Mouse (Mus musculus): ENCODE data around the gene Cep112. TPM values are rescaled to one million over a fixed set of nuclear protein-coding genes. Genes with fewer than 3 reads are reported as not detected.

Cep112 gene
- polyA plus RNA-seq, 1 experiment from 2014 or later = 14.6 TPM

GRCm38 (mm10) chr11:108396076-108396829, 28.7 kb upstream of the Cep112 start:
- Histone ChIP-seq H3K27me3 (replicated peaks; ENCODE audit: control insufficient read depth, insufficient read depth, low read length) (no peaks in the 10 kb centered on the region), H3K9me3 (replicated peaks; ENCODE audit: control insufficient read depth, low read length) (no peaks in the 10 kb centered on the region), H3K4me1 (ENCODE audit: control insufficient read depth, insufficient read depth, low read length) (no peaks in the 10 kb centered on the region), H3K4me2 (ENCODE audit: low read length) (no peak overlapping the region), H3K4me3 (ENCODE audit: low read depth, low read length) (no peak overlapping the region), H3K36me3 (ENCODE audit: control insufficient read depth, insufficient read depth, low read length) (no peaks in the 10 kb centered on the region), H3K27ac (ENCODE audit: low read depth, low read length) (no peak overlapping the region), H3K9ac (ENCODE audit: low read length) (no peak overlapping the region)
- 95% methylated on average over 7 of the region's 7 CpGs for WGBS
- DNase-seq (ENCODE audit: low spot score) (no peak), ATAC-seq (no peak)

- peaks cover 4% of the 10 kb centered on the region; the same call in 1 of the 2 replicates for H3K4me1 ChIP-seq (ENCODE audit: control insufficient read depth, insufficient read depth, low read length)
- no peaks in the 10 kb centered on the region for H3K9me3 ChIP-seq (replicated peaks; ENCODE audit: control insufficient read depth, low read length)
- H3K4me3 ChIP-seq (ENCODE audit: low read depth, low read length) = no peak overlapping the region
- H3K27ac ChIP-seq (ENCODE audit: low read depth, low read length) = peak overlapping the region; percentile 46; the same call in 1 of the 2 replicates
- no peak overlapping the region; the same call in 1 of the 2 replicates for H3K9ac ChIP-seq (ENCODE audit: low read length)
- no peaks in the 10 kb centered on the region for H3K27me3 ChIP-seq (replicated peaks; ENCODE audit: control insufficient read depth, insufficient read depth, low read length)
- WGBS = 25% methylated on average over 7 of the region's 9 CpGs
- H3K36me3 ChIP-seq (ENCODE audit: control insufficient read depth, insufficient read depth, low read length) = no peaks in the 10 kb centered on the region
- peak; percentile 82 for ATAC-seq
- peak; percentile 68 for DNase-seq (ENCODE audit: low spot score)
- no peak overlapping the region for H3K4me2 ChIP-seq (ENCODE audit: low read length)
Measured at GRCm38 (mm10) chr11:108409876-108410644, 14.9 kb upstream of the Cep112 start.

GRCm38 (mm10) chr11:108416360-108416759, 8.6 kb upstream of the Cep112 start:
- DNase-seq (ENCODE audit: low spot score) = no peak
- Histone ChIP-seq H3K9ac (ENCODE audit: low read length) (no peak overlapping the region), H3K4me3 (ENCODE audit: low read depth, low read length) (no peak overlapping the region), H3K27me3 (replicated peaks; ENCODE audit: control insufficient read depth, insufficient read depth, low read length) (no peaks in the 10 kb centered on the region), H3K36me3 (ENCODE audit: control insufficient read depth, insufficient read depth, low read length) (no peaks in the 10 kb centered on the region), H3K4me1 (ENCODE audit: control insufficient read depth, insufficient read depth, low read length) (no peaks in the 10 kb centered on the region), H3K9me3 (replicated peaks; ENCODE audit: control insufficient read depth, low read length) (no peaks in the 10 kb centered on the region), H3K4me2 (ENCODE audit: low read length) (no peak overlapping the region), H3K27ac (ENCODE audit: low read depth, low read length) (no peak overlapping the region)
- 92% methylated on average over 1 of the region's 1 CpGs for WGBS
- no peak for ATAC-seq

DNA sequence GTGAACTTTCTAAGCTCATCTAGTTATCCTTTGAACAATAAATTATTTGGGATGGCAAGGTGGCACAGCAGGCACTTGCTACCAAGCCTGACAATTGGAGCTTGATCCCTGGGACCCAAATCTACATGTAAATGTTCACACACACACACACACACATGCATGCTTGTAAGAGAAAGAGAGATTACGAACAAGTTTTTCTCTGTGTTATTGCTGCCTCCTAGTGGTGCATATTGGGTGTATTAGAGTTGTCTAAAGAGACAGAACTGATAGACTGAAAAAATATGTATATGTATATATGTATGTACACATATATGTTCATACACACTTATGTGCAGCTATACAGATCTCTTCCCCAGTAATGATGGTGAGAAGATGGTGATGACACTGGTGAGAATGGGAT, 6.5 kb upstream of the Cep112 start:
- Histone ChIP-seq H3K4me1 (ENCODE audit: control insufficient read depth, insufficient read depth, low read length) (peaks cover 5% of the 10 kb centered on the region), H3K27me3 (replicated peaks; ENCODE audit: control insufficient read depth, insufficient read depth, low read length) (no peaks in the 10 kb centered on the region), H3K4me2 (ENCODE audit: low read length) (no peak overlapping the region), H3K27ac (ENCODE audit: low read depth, low read length) (no peak overlapping the region), H3K9me3 (replicated peaks; ENCODE audit: control insufficient read depth, low read length) (no peaks in the 10 kb centered on the region), H3K9ac (ENCODE audit: low read length) (no peak overlapping the region), H3K4me3 (ENCODE audit: low read depth, low read length) (no peak overlapping the region), H3K36me3 (ENCODE audit: control insufficient read depth, insufficient read depth, low read length) (no peaks in the 10 kb centered on the region)
- DNase-seq (ENCODE audit: low spot score) = peak; percentile 89
- peak; percentile 48; the same call in 1 of the 2 replicates for ATAC-seq
- 35% methylated on average over 1 of the region's 1 CpGs for WGBS

DNA sequence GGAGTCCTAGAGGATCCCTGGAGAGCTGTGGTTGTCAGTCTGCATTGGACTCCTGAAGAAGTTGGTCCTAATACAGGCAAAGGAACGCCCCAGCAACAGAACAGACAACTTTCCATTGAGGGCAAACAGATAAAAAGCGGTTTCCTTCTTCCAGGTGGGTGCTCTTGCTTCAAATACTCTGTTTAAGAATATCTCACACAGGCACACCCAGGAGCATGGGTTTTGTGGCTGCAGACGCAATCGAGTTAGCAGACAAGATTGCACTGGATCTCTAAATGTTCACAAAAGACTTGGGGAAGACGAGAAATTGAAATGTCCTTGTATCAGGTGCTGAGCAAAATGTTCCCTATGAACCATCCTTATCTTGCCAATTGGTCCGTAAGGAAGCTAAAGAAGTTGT, 5.8 kb upstream of the Cep112 start:
- H3K4me1 ChIP-seq (ENCODE audit: control insufficient read depth, insufficient read depth, low read length) = peaks cover 12% of the 10 kb centered on the region
- DNase-seq (ENCODE audit: low spot score) (no peak), ATAC-seq (no peak)
- no peaks in the 10 kb centered on the region for H3K27me3 ChIP-seq (replicated peaks; ENCODE audit: control insufficient read depth, insufficient read depth, low read length)
- no peak overlapping the region for H3K4me2 ChIP-seq (ENCODE audit: low read length)
- H3K27ac ChIP-seq (ENCODE audit: low read depth, low read length) = no peak overlapping the region
- no peak overlapping the region for H3K4me3 ChIP-seq (ENCODE audit: low read depth, low read length)
- no peak overlapping the region for H3K9ac ChIP-seq (ENCODE audit: low read length)
- H3K9me3 ChIP-seq (replicated peaks; ENCODE audit: control insufficient read depth, low read length) = no peaks in the 10 kb centered on the region
- WGBS = 91% methylated on average over 6 of the region's 6 CpGs
- H3K36me3 ChIP-seq (ENCODE audit: control insufficient read depth, insufficient read depth, low read length) = no peaks in the 10 kb centered on the region

DNA sequence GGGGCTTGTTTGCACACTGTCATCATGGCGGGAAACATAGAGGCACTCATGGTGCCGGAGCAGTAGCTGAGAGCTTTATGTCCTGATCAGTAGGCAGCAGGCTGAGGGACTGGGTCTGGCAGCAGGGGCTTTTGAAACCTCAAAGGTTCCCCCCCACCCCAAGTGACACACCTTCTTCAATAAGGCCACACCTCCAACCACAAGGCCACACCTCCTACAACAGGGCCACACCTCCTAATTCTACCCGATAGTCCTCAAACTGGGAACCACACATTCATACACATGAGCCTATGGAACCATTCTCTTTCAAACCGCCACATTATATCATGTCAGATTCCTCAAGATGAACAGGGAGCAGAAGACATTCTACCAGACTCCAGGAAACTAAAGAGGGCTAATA, 4.2 kb upstream of the Cep112 start:
- H3K4me3 ChIP-seq (ENCODE audit: low read depth, low read length) = no peak overlapping the region
- H3K9ac ChIP-seq (ENCODE audit: low read length) = no peak overlapping the region
- WGBS = 75% methylated on average over 4 of the region's 4 CpGs
- no peak for ATAC-seq
- no peaks in the 10 kb centered on the region for H3K9me3 ChIP-seq (replicated peaks; ENCODE audit: control insufficient read depth, low read length)
- no peaks in the 10 kb centered on the region for H3K36me3 ChIP-seq (ENCODE audit: control insufficient read depth, insufficient read depth, low read length)
- peaks cover 12% of the 10 kb centered on the region for H3K4me1 ChIP-seq (ENCODE audit: control insufficient read depth, insufficient read depth, low read length)
- H3K27ac ChIP-seq (ENCODE audit: low read depth, low read length) = no peak overlapping the region
- H3K4me2 ChIP-seq (ENCODE audit: low read length) = no peak overlapping the region
- H3K27me3 ChIP-seq (replicated peaks; ENCODE audit: control insufficient read depth, insufficient read depth, low read length) = no peaks in the 10 kb centered on the region
- DNase-seq (ENCODE audit: low spot score) = no peak

DNA sequence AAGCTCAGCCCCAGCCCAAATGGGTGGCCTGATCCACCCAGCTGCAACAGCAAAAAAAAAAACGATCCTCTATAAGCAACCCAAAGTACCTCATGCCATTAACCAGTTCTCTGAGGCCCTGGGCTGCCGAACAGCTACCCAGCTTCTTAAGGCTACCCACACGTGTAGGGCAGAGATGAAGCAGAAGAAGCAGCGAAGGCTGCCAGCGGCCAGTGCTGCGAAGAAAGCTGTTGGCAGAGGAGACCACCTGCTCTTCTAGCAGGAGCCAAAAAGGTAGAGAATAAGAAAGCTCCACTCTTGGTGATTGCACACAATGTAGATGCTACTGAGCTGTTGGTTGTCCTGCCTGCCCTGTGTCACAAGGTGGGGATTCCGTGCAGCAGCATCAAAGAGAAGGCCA, 1.8 kb upstream of the Cep112 start:
- Histone ChIP-seq H3K9ac (ENCODE audit: low read length) (no peak overlapping the region), H3K9me3 (replicated peaks; ENCODE audit: control insufficient read depth, low read length) (no peaks in the 10 kb centered on the region), H3K27ac (ENCODE audit: low read depth, low read length) (no peak overlapping the region), H3K4me2 (ENCODE audit: low read length) (0 out of 2 replicates have a peak overlapping the region, but pooled peaks have one; percentile 70), H3K4me1 (ENCODE audit: control insufficient read depth, insufficient read depth, low read length) (peaks cover 12% of the 10 kb centered on the region), H3K36me3 (ENCODE audit: control insufficient read depth, insufficient read depth, low read length) (no peaks in the 10 kb centered on the region), H3K27me3 (replicated peaks; ENCODE audit: control insufficient read depth, insufficient read depth, low read length) (no peaks in the 10 kb centered on the region), H3K4me3 (ENCODE audit: low read depth, low read length) (no peak overlapping the region)
- ATAC-seq (no peak), DNase-seq (ENCODE audit: low spot score) (no peak)
- WGBS = 33% methylated on average over 7 of the region's 7 CpGs

DNA sequence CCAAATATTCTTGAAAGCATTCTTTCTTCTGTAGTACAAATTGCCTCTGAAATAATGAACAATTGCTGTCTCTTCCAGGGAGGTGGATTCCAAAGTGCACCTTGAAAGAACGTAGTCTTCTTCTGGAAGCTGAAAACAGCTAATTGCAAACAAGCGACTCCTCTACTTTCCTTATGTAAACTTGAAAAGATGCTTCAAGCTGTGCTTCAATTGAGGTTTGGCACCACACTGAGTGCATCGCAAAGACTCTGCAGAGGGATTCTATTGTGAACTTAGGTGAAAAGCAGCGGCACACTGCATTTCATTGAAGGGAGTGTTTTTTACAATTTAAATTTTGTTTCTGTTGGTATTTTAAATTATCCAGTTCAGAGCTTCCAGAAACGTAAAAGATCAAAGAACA, 881 bp upstream of the Cep112 start:
- H3K4me1 ChIP-seq (ENCODE audit: control insufficient read depth, insufficient read depth, low read length) = peaks cover 12% of the 10 kb centered on the region
- H3K4me2 ChIP-seq (ENCODE audit: low read length) = peak overlapping the region; percentile 70
- no peaks in the 10 kb centered on the region for H3K9me3 ChIP-seq (replicated peaks; ENCODE audit: control insufficient read depth, low read length)
- WGBS = under 1% methylated on average over 5 of the region's 5 CpGs
- H3K9ac ChIP-seq (ENCODE audit: low read length) = no peak overlapping the region; the same call in 1 of the 2 replicates
- ATAC-seq (no peak), DNase-seq (ENCODE audit: low spot score) (peak; percentile 68)
- H3K36me3 ChIP-seq (ENCODE audit: control insufficient read depth, insufficient read depth, low read length) = no peaks in the 10 kb centered on the region
- no peak overlapping the region; the same call in 1 of the 2 replicates for H3K27ac ChIP-seq (ENCODE audit: low read depth, low read length)
- peak overlapping the region; percentile 57 for H3K4me3 ChIP-seq (ENCODE audit: low read depth, low read length)
- no peaks in the 10 kb centered on the region for H3K27me3 ChIP-seq (replicated peaks; ENCODE audit: control insufficient read depth, insufficient read depth, low read length)

GRCm38 (mm10) chr11:108425592-108425921, 565 bp downstream of the Cep112 start:
- Histone ChIP-seq H3K9me3 (replicated peaks; ENCODE audit: control insufficient read depth, low read length) (no peaks in the 10 kb centered on the region), H3K27me3 (replicated peaks; ENCODE audit: control insufficient read depth, insufficient read depth, low read length) (no peaks in the 10 kb centered on the region), H3K4me1 (ENCODE audit: control insufficient read depth, insufficient read depth, low read length) (peaks cover 12% of the 10 kb centered on the region), H3K27ac (ENCODE audit: low read depth, low read length) (no peak overlapping the region), H3K36me3 (ENCODE audit: control insufficient read depth, insufficient read depth, low read length) (no peaks in the 10 kb centered on the region), H3K4me2 (ENCODE audit: low read length) (peak overlapping the region; percentile 70), H3K9ac (ENCODE audit: low read length) (peak overlapping the region; percentile 78), H3K4me3 (ENCODE audit: low read depth, low read length) (peak overlapping the region; percentile 57)
- peak; percentile 25 for DNase-seq (ENCODE audit: low spot score)
- peak; percentile 62; the same call in 1 of the 2 replicates for ATAC-seq
- WGBS = 8% methylated on average over 14 of the region's 14 CpGs

Measured in forebrain, embryonic 14.5 days (tissue).